Mouse (Mus musculus): ENCODE measurements around the gene Mettl15. TPM values are rescaled to one million over a fixed set of nuclear protein-coding genes. Genes with fewer than 3 reads are reported as not detected.
"Not testable (repeated sequence)": the region's sequence is repeated elsewhere in the genome, so short reads cannot be mapped to it uniquely, and the experiment has no call there.

Mettl15 gene
- total RNA-seq, 1 experiment from 2014 or later, result 1.2 TPM

DNA sequence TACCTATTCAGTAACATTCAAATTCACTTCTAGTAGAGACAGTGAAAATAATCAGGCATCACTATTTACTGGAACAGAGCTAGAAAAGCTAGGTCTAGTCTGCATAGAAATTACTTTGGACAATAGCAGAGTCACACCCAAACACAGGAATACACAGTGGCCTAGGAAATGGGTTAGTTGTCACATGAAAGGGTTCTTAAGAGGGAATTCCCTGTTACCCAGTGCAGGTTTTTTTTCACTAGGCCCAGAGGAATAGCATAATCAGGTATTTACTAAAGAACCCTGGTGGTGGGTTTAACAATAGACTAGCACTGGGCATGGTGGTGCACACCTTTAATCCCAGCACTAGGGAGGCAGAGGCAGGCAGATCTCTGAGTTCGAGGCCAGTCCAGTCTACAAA is 69.9 kb downstream of the Mettl15 start:
- not testable (repeated sequence) for ATAC-seq (replicated peaks; ENCODE audit: insufficient number of reproducible peaks, low FRiP score, low TSS enrichment, poor library complexity, severe bottlenecking)

DNA sequence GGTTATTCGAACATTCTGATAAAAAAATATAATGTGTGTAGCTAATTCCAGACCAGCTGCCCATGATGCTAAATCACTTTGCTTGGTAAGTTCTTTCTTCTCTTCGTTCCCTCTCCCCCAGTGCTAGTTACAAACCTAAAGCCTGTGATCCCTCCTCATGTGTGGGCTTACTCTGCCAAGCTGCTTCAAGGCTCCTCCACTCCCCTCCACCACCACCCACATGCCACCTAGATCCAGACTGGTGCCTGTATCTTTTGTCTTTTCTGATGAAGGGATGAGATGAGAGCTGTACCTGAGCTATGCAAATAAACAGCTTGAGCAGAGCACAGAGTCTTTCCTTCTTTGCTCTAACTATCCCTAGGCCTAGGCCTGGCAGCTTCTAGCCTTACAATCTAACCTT is 72.5 kb downstream of the Mettl15 start:
- ATAC-seq (replicated peaks; ENCODE audit: insufficient number of reproducible peaks, low FRiP score, low TSS enrichment, poor library complexity, severe bottlenecking), result no peak

DNA sequence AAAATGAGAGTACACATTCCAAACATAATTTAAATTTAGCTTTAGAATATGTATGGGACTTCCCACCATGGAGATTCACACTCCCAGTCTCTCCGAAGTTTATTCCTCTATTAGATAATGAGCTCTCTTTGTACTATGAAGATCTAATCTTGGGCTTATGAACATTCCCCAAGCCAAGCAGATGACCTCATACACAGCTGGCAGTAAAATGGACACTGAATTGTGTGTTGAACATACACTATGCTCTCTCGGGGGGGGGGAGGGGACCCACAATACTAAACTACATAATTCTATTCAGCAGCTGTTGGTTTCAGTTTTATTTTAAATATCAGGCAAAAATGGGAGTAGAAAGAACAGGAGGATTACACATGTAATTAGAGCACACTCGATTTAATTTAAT is 97.6 kb downstream of the Mettl15 start:
- ATAC-seq (replicated peaks; ENCODE audit: insufficient number of reproducible peaks, low FRiP score, low TSS enrichment, poor library complexity, severe bottlenecking), result no peak

DNA sequence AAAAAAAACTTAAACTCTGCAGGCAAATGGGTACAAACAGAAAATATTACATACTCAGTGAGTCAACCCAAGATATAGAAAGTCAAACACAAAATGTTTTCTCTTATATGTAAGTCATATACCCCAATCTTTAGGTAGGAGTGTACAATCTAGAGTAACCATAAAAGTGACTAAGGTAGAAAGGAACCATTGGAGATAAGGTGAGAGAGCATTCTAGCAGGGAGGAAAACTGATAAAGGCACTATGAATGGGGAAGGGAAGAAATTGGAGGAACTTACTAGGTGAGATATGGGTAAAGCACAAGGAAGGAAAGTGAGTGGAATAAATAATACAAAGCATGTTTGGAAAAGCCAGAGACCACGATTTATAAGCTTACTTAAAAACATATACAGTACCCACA is 122.0 kb downstream of the Mettl15 start:
- ATAC-seq (replicated peaks; ENCODE audit: insufficient number of reproducible peaks, low FRiP score, low TSS enrichment, poor library complexity, severe bottlenecking), result no peak

DNA sequence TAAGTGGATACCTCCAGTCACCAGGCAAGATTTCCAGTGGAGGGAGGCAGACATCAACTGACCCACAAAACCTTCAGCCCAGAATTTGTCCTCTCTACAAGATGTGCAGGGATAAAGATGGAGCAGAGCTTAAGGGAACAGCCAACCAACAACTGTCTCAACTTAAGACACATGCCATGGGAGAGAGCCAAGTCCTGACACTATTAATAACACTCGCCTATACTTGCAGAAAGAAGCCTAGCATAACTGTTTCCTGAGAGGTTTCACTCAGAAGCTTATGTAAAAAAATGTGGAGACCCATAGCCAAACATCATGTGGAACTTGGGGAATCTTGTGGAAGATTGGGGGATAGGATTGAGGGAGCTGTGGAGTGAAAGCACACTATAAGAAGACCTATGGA is 124.4 kb downstream of the Mettl15 start:
- ATAC-seq (replicated peaks; ENCODE audit: insufficient number of reproducible peaks, low FRiP score, low TSS enrichment, poor library complexity, severe bottlenecking), result no peak

DNA sequence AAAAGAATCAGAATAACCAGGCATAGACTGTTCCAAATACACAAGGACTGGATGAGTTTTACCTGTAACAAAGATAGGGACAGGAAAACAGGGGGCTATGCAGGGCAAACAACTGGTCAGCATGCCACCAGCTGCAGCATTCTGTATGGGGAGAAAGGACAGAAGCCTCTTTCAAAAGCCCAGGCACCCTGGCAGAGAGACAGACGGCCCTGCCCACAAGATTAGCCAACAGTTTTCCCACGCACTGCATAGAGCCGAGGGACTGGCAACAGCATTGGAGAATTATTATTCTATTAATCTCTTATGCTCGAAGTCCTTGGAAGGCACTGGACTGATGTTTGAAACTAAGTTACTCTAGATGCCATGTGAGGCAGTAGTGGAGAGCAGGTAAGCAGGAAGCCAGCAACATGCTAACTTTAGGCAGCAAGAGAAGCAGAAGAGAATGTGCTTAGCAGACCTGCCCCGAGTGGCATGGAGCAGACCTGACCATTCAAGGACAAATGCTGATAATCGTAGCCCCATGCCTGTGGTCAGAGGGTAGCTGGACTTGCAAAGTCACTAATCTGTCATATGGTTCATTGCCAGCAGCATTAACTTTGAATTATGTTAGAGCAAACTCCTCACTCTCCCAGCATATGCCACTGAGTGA is 127.0 kb downstream of the Mettl15 start:
- no peak for ATAC-seq (replicated peaks; ENCODE audit: insufficient number of reproducible peaks, low FRiP score, low TSS enrichment, poor library complexity, severe bottlenecking)

DNA sequence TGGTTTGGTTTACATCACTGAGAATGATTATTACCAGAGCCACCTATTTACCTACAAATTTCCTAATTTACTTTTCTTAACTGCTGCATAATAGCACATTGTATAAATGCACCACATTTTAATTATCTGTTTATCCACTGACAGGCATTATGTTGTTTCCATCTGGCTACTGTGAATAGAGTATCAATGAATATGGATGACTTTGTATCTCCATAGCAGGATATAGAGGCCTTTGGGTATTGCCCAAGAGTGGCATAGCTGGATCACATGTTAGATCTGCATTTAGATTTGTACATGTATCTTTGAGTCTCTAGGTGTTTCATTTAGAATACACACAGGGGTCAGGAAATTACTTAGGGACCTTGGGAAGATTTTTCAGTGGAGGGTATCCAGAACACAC is 133.3 kb downstream of the Mettl15 start:
- no peak for ATAC-seq (replicated peaks; ENCODE audit: insufficient number of reproducible peaks, low FRiP score, low TSS enrichment, poor library complexity, severe bottlenecking)

DNA sequence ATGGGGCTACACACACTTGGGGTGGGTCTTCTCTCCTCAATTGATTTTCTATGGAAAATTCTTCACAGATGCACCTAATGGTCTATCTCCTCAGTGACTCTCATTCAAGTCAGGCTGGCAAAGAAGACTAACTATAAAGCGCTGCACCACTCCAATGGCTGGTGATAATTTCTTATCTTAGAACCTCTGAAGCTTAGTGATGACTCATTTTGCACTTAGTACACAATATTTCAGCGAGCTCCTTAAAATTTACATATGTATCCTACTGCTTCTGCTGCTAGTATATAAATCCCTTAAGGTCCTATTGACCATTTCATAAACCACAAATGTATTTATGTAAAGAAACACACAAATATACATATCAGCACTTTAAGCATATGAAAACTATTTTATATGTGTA is 136.1 kb downstream of the Mettl15 start:
- ATAC-seq (replicated peaks; ENCODE audit: insufficient number of reproducible peaks, low FRiP score, low TSS enrichment, poor library complexity, severe bottlenecking), result no peak

DNA sequence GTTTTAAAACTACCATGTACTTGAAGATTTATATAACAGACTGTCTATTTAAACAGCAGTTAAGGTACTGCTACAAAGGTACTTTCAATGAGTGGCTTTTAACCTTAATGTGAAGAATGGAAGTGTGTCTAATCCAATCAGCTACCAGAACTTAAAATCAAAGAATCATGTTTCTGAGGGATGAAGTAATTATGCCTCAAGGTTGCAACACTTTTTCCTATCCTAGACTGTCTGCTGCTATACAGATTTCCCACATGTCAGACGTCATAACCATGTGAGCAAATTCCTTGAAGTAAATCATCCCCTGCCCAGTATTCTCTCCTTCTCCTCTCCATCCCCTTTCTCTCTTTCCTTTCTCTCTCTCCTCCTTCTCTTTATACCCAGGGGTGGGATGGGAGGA is 140.2 kb downstream of the Mettl15 start:
- no peak for ATAC-seq (replicated peaks; ENCODE audit: insufficient number of reproducible peaks, low FRiP score, low TSS enrichment, poor library complexity, severe bottlenecking)

DNA sequence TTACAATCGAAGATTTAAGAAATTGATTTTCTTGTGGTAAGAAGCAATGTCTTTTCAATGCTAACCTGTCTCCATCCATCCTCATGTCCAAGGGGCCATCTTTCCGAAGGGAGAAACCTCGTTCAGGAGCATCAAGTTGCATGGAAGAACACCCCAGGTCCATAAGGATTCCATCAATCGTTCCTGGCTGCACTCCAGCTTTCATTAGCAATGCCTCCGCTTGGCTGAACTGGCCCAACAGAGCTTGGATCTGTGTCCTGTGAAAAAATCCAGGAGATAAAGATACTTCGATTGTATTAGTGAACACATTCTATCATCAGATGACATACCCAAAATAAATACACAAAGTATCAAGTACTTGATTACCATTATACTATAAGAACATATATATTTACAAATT is 143.3 kb downstream of the Mettl15 start:
- no peak for ATAC-seq (replicated peaks; ENCODE audit: insufficient number of reproducible peaks, low FRiP score, low TSS enrichment, poor library complexity, severe bottlenecking)

DNA sequence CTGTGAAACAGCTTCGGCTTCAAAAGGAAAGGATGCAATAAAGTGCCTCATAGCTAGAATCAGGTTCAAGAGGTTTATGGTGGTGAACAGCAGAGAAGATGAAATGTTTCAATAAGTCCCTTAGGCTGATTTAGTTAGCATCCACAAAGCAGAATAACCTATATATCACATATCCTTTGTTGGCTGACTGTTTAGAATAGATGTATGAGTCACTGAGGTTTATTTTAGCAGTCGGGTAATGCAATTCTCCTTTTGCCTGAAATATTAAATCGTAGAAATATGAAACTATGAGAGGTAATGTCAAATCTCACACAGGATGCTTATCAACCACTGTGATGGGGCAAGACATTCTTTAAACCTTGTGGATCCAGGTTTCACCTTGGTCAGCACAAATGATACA is 149.8 kb downstream of the Mettl15 start:
- no peak for ATAC-seq (replicated peaks; ENCODE audit: insufficient number of reproducible peaks, low FRiP score, low TSS enrichment, poor library complexity, severe bottlenecking)

DNA sequence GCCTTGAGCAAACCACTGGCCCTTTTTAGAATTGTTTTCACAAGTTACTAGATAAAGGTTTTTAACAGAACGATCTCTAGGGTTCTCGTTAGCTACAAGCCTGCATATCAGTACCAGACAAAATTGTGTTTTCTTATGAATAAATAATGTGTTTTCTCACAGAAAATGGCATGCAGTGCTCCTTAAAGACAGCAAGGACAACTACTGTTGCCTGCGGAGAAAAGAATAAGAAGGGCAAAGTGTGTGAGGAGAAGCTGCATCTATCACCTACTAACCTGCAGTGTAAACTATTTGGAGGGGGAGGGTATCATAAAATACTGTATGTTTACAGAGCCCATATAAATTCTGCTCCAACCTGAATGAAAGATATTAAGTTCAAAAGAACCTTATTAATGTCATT is 150.6 kb downstream of the Mettl15 start:
- ATAC-seq (replicated peaks; ENCODE audit: insufficient number of reproducible peaks, low FRiP score, low TSS enrichment, poor library complexity, severe bottlenecking), result no peak

DNA sequence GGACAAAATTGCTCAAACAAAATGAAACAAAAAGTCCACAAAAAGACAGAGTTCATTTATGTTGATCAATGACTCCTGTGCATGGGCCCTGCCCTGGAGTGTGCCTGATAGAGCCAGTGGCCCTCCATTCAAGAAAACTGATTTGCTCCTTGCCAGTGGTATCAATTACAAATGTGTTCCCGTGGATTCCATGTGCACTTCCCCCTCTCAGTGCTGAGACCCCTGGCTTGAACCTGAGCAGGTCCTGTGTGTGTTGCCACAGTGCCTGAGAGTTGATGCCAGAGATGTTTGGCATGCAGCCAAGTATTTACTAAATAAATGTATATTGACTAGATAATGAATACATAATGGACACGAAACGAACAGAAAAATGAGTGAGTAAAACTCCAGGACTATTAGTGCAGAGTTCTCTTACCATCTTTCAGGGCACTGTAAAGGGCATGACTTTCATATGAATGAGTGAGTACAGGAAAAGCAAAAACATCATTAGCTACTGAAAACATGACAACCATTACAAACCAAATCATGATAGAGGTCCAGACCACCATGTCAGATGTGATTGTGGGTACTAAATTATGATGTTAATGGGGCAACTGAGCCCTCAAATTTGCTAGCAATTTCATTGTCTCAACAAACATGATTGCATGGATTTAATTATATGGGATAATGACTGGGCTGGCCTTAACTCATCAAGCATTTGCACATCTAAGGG is 174.6 kb downstream of the Mettl15 start:
- no peak for ATAC-seq (replicated peaks; ENCODE audit: insufficient number of reproducible peaks, low FRiP score, low TSS enrichment, poor library complexity, severe bottlenecking)

DNA sequence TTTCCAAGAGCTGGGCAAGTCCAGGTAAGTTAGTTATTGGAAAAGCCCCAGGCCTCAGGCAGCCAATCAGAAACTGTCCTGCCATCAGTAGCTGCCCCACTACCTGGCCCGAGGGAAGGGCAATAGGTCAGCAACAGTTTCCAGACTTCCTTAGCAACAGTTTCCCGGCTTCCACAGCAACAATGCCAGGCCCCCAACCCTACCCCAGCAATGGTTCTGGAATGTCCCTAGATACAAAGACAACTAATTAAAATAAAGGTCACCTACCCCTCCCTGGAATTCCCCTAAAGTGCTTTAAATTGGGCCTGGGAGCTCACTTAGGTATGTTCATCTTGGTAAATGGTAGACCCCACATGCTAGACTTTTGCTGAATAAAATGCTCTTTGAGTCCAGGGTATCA is 230.9 kb downstream of the Mettl15 start:
- no peak for ATAC-seq (replicated peaks; ENCODE audit: insufficient number of reproducible peaks, low FRiP score, low TSS enrichment, poor library complexity, severe bottlenecking)

Other genes with a start within 250 kb of the Mettl15 start
- 4.1 to 8.2 TPM (median 6.2 TPM) in 3 replicates for gene Kif18a, start within 50 bp of the Mettl15 start, total RNA-seq (2017)